8 mouse cellular contexts compared by ENCODE assay signal in the genomic region with DNA sequence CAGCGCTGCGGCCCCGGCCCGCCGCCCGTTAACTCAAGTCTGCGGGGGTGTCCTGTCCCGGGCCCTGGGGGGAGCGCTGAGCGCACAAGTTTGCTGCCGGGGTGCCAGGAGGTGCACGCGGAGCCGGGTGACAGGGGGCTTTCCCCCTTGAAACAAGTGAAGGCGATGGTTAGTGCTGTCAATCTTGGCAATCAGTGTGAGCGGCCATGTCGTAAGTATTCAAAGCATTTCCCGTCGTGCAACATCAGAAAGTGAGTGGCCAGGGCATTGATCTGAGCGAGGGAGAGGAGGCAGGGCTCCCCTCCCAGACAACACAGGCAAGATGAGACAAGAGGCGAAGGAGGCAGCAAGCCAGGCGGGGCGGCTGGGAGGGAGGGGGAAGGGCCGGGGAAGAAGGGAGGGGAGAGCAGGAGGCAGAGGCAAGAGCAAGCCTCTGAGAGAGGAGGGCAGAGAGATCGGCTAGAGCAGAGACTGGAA. TPM values are rescaled to one million over a fixed set of nuclear protein-coding genes. Genes with fewer than 3 reads are reported as not detected.
DNase-seq lines count a peak whose midpoint lies in the region; ATAC-seq and TF ChIP-seq lines count a peak whose summit lies in the region.

No protein-coding gene starts in this region.

- H3K9me3 ChIP-seq in hindbrain, embryonic 16.5 days (ENCODE audit: control insufficient read depth, low read length): no peaks in the 10 kb centered on the region
- no peaks in the 10 kb centered on the region for H3K9me3 ChIP-seq in limb, embryonic 15.5 days
- no peaks in the 10 kb centered on the region for H3K9me3 ChIP-seq in midbrain, postnatal 0 days (ENCODE audit: low read length)

- peaks cover 39% of the 10 kb centered on the region for H3K27me3 ChIP-seq in hindbrain, embryonic 16.5 days (replicated peaks; ENCODE audit: control insufficient read depth, insufficient read depth, low read length)
- H3K27me3 ChIP-seq in limb, embryonic 15.5 days: peaks cover 42% of the 10 kb centered on the region
- peaks cover 41% of the 10 kb centered on the region for H3K27me3 ChIP-seq in midbrain, postnatal 0 days (ENCODE audit: insufficient read depth, low read length)

- WGBS in hindbrain, embryonic 16.5 days: under 1% methylated on average over 25 of the region's 25 CpGs
- under 1% methylated on average over 25 of the region's 25 CpGs for WGBS in limb, embryonic 15.5 days
- WGBS in midbrain, postnatal 0 days: 1% methylated on average over 25 of the region's 25 CpGs

- peaks cover 39% of the 10 kb centered on the region for H3K4me1 ChIP-seq in hindbrain, embryonic 16.5 days (ENCODE audit: control insufficient read depth, insufficient read depth, low read depth, low read length)
- peaks cover 39% of the 10 kb centered on the region for H3K4me1 ChIP-seq in limb, embryonic 15.5 days
- peaks cover 11% of the 10 kb centered on the region for H3K4me1 ChIP-seq in midbrain, postnatal 0 days (ENCODE audit: insufficient read depth, low read length)

- peak; percentile 60 for ATAC-seq in hindbrain, embryonic 16.5 days
- no peak for ATAC-seq in limb, embryonic 15.5 days (ENCODE audit: insufficient number of reproducible peaks, low FRiP score, low TSS enrichment, low read depth)
- peak; percentile 52; the same call in 1 of the 2 replicates for ATAC-seq in midbrain, postnatal 0 days (ENCODE audit: low FRiP score)

- no peak for TF ChIP-seq CTCF in left cerebral cortex, adult 2 months (IDR thresholded peaks at IDR 0.05)
- TF ChIP-seq CTCF in midbrain, postnatal 0 days (IDR thresholded peaks at IDR 0.05): no peak

- peak in 1 of 2 experiments; percentile 22 for DNase-seq in left cerebral cortex, adult 2 months (ENCODE audit: extremely low spot score in 1 of 2, low spot score in 2 of 2)
- DNase-seq in left cerebral cortex, postnatal 14 days (ENCODE audit: low spot score in 2 of 2): no peak
- peak; percentile 45 to 71 for DNase-seq in adrenal gland, postnatal 36 days
- DNase-seq in gastrocnemius, adult 8-10 months (ENCODE audit: low spot score in 2 of 2): peak; percentile 26 to 58
- peak; percentile 69 for DNase-seq in midbrain, postnatal 0 days (ENCODE audit: low spot score)
- DNase-seq in spleen, postnatal 36 days (ENCODE audit: low spot score in 2 of 2): no peak

- H3K4me2 ChIP-seq in hindbrain, embryonic 16.5 days (ENCODE audit: low read length): peak overlapping the region; percentile 100
- H3K4me2 ChIP-seq in limb, embryonic 15.5 days: peak overlapping the region; percentile 98
- peak overlapping the region; percentile 88 for H3K4me2 ChIP-seq in midbrain, postnatal 0 days (ENCODE audit: low read depth, low read length, poor library complexity, severe bottlenecking)

- peak overlapping the region; percentile 46 for H3K4me3 ChIP-seq in left cerebral cortex, adult 2 months
- peak overlapping the region; percentile 45 for H3K4me3 ChIP-seq in hindbrain, embryonic 16.5 days (ENCODE audit: low read length)
- peak overlapping the region; percentile 57 for H3K4me3 ChIP-seq in limb, embryonic 15.5 days
- H3K4me3 ChIP-seq in midbrain, postnatal 0 days (ENCODE audit: low read depth, low read length): peak overlapping the region; percentile 46

- no peaks in the 10 kb centered on the region for H3K36me3 ChIP-seq in hindbrain, embryonic 16.5 days (ENCODE audit: control insufficient read depth, insufficient read depth, low read length)
- H3K36me3 ChIP-seq in limb, embryonic 15.5 days: no peaks in the 10 kb centered on the region
- H3K36me3 ChIP-seq in midbrain, postnatal 0 days (ENCODE audit: insufficient read depth, low read length): no peaks in the 10 kb centered on the region

- peak overlapping the region; percentile 55 for H3K9ac ChIP-seq in hindbrain, embryonic 16.5 days (ENCODE audit: low read depth, low read length)
- peak overlapping the region; percentile 55 for H3K9ac ChIP-seq in limb, embryonic 15.5 days
- peak overlapping the region; percentile 48 for H3K9ac ChIP-seq in midbrain, postnatal 0 days (replicated peaks; ENCODE audit: low read length, poor library complexity, severe bottlenecking)

- peak overlapping the region; percentile 72 for H3K27ac ChIP-seq in left cerebral cortex, adult 2 months
- H3K27ac ChIP-seq in hindbrain, embryonic 16.5 days (ENCODE audit: low read depth, low read length): peak overlapping the region; percentile 77
- H3K27ac ChIP-seq in limb, embryonic 15.5 days: peak overlapping the region; percentile 92
- peak overlapping the region; percentile 60 for H3K27ac ChIP-seq in midbrain, postnatal 0 days (ENCODE audit: low read depth, low read length)

- intact Hi-C loops in left cerebral cortex, adult 2 months (cut with DNase I): loop anchor here (5.0 kb wide), 5 partner anchors 167 to 582 kb away; no protein-coding TSS in a partner anchor
- intact Hi-C loops in left cerebral cortex, postnatal 14 days (cut with DNase I): loop anchor here (5.0 to 10.0 kb wide), 4 partner anchors 212 to 667 kb away; no protein-coding TSS in a partner anchor

RNA-seq across cellular contexts. Expression of a gene that starts 4.3 kb away (rescaled TPM):
- total RNA-seq in left cerebral cortex, adult 2 months (2021): 10 to 100 TPM; 29.7 to 32.7 TPM
- 10 to 100 TPM; 32.7 to 39.9 TPM for total RNA-seq in left cerebral cortex, postnatal 14 days (2021)
- 10 to 100 TPM; 11.5 to 15.7 TPM for total RNA-seq in adrenal gland, postnatal 36 days (2021)
- 100 to 1,000 TPM; 156 to 192 (median 179) TPM for total RNA-seq in gastrocnemius, adult 8-10 months (2022)
- 29.2 and 31.2 TPM in 2 replicates for polyA plus RNA-seq in hindbrain, embryonic 16.5 days (2015; fragmentation: Nextera tagmentation; extraction: Ambion mirVana)
- polyA plus RNA-seq in limb, embryonic 15.5 days (2015; fragmentation: Nextera tagmentation; extraction: Ambion mirVana): 54.3 and 58.7 TPM in 2 replicates
- 47.6 and 49.5 TPM in 2 replicates for total RNA-seq in midbrain, postnatal 0 days (2014; rRNA removed)
- 30.6 and 30.8 TPM in 2 replicates for polyA plus RNA-seq in midbrain, postnatal 0 days (2015; fragmentation: Nextera tagmentation; extraction: Ambion mirVana)

RNA-seq across cellular contexts. Expression of a gene that starts 4.9 kb away (rescaled TPM):
- total RNA-seq in left cerebral cortex, adult 2 months (2021): 10 to 100 TPM; 87.1 to 93.6 TPM
- 100 to 1,000 TPM; 107 to 114 TPM for total RNA-seq in left cerebral cortex, postnatal 14 days (2021)
- 100 to 1,000 TPM; 118 TPM for total RNA-seq in adrenal gland, postnatal 36 days (2021)
- total RNA-seq in gastrocnemius, adult 8-10 months (2022): 10 to 100 TPM; 36.4 to 49.9 (median 40.9) TPM
- polyA plus RNA-seq in hindbrain, embryonic 16.5 days (2015; fragmentation: Nextera tagmentation; extraction: Ambion mirVana): 309 and 311 TPM in 2 replicates
- 246 and 254 TPM in 2 replicates for polyA plus RNA-seq in limb, embryonic 15.5 days (2015; fragmentation: Nextera tagmentation; extraction: Ambion mirVana)
- total RNA-seq in midbrain, postnatal 0 days (2014; rRNA removed): 169 and 210 TPM in 2 replicates
- 368 and 370 TPM in 2 replicates for polyA plus RNA-seq in midbrain, postnatal 0 days (2015; fragmentation: Nextera tagmentation; extraction: Ambion mirVana)

RNA-seq across cellular contexts. Expression of a gene that starts 50.1 kb away (rescaled TPM):
- total RNA-seq in left cerebral cortex, adult 2 months (2021): 1 to 10 TPM; 2.5 to 2.8 TPM
- total RNA-seq in left cerebral cortex, postnatal 14 days (2021): 1 to 10 TPM; 3.1 to 3.6 TPM
- 1 to 10 TPM; 4.2 to 5.4 TPM for total RNA-seq in adrenal gland, postnatal 36 days (2021)
- 1 to 10 TPM; 1.4 to 1.8 (median 1.5) TPM for total RNA-seq in gastrocnemius, adult 8-10 months (2022)
- polyA plus RNA-seq in hindbrain, embryonic 16.5 days (2015; fragmentation: Nextera tagmentation; extraction: Ambion mirVana): 0.61 and 2.3 TPM in 2 replicates
- 0.51 and 1.2 TPM in 2 replicates for polyA plus RNA-seq in limb, embryonic 15.5 days (2015; fragmentation: Nextera tagmentation; extraction: Ambion mirVana)
- 0.93 and 4.0 TPM in 2 replicates for total RNA-seq in midbrain, postnatal 0 days (2014; rRNA removed)
- 0.28 and 0.54 TPM in 2 replicates for polyA plus RNA-seq in midbrain, postnatal 0 days (2015; fragmentation: Nextera tagmentation; extraction: Ambion mirVana)

Comparison
In these comparisons a context has a peak if more than half of its experiments do, and no peak if none do; other contexts are left out.
1. DNase-seq: peak in adrenal gland, postnatal 36 days (2 of 2), gastrocnemius, adult 8-10 months (2 of 2) and midbrain, postnatal 0 days (single experiment); none in left cerebral cortex, postnatal 14 days (0 of 2) and spleen, postnatal 36 days (0 of 2).
2. Peak in every context shown above with its lines, with median percentiles within 50 percentile points of each other: H3K27ac ChIP-seq, H3K4me3 ChIP-seq, H3K4me2 ChIP-seq and H3K9ac ChIP-seq.